Mouse (Mus musculus) cerebellum, adult 9-10 months (tissue): Measurements from ENCODE around the gene Ntm.

Source experiments
- DNase-seq: peaks from one replicate; pipeline ENCODE4 v3.0.0; 2022

Ntm gene

DNA sequence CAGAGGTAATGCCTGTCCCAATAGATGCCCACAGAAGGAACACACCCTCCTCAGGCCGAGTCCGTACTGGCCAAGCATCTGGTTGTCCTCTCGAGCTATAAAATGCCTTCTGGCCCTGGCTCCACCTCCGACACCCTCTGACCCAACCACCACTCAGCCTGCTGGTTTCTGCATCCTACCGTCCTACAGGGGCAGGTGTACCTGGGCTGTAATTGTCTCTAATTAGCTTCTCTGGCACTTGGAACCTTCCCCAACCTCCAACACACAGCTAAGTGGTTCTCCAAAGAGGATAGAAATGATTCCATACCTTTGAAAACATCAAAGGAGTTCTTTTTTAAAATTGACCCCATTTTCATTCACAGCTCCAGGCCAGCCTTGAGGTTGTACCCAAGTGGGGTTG is 311.1 kb downstream of the Ntm start:
- DNase-seq, result no peak

- DNase-seq, result no peak
Measured at GRCm38 (mm10) chr9:29651226-29651625, 311.7 kb downstream of the Ntm start.

GRCm38 (mm10) chr9:29650679-29651078 is 312.3 kb downstream of the Ntm start:
- peak; percentile 85 for DNase-seq

- DNase-seq, result no peak
Measured at GRCm38 (mm10) chr9:29650266-29650665, 312.7 kb downstream of the Ntm start.

- no peak for DNase-seq
Measured at GRCm38 (mm10) chr9:29648256-29648655, 314.7 kb downstream of the Ntm start.

DNA sequence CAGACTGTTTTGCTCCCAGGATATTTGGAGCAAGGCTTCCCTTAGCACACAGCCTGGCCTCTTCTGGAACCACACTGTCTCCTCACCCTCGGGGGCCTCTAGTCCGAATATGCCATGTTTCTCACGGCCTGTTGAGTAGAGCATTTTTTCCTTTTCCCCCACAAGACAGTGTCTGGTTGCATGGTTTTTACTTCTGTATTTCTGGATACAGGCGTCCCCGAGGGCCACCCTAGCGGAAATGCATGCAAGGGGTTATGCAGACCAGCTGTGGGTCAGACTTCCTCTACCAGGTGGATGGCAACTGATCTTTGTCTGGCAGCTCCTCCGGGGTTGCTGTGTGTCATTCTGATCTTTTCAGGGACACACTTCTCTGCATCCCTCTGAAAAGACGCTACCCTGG is 315.2 kb downstream of the Ntm start:
- DNase-seq, result no peak

DNA sequence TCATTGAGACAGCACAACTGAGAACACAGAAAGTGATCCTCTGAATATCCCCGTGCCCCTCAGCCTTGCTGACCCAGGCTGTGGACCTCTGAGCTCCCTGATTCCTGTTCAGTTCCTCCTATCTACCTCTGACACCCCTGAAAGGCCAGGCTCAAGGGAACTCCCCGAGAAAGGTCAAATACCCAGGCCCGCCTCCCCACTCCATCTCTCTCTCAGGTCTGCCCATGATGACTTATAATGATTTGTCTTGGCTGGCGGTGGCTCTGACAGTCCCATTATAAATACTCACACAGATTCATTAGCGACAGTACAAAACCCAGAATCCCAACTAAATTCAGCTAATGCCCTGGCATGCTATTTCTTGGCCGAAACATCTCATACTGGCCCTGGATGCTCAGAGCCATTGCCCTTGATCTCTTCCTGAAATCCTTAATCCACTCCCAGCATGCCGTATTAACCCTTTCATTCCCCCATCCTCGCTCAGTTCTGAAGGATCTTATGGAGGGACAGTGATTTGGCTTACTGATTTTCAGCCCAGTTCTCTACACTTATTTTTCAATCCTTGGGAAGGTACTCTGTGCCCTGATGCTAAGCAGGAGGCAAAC is 317.0 kb downstream of the Ntm start:
- peak; percentile 23 for DNase-seq

DNA sequence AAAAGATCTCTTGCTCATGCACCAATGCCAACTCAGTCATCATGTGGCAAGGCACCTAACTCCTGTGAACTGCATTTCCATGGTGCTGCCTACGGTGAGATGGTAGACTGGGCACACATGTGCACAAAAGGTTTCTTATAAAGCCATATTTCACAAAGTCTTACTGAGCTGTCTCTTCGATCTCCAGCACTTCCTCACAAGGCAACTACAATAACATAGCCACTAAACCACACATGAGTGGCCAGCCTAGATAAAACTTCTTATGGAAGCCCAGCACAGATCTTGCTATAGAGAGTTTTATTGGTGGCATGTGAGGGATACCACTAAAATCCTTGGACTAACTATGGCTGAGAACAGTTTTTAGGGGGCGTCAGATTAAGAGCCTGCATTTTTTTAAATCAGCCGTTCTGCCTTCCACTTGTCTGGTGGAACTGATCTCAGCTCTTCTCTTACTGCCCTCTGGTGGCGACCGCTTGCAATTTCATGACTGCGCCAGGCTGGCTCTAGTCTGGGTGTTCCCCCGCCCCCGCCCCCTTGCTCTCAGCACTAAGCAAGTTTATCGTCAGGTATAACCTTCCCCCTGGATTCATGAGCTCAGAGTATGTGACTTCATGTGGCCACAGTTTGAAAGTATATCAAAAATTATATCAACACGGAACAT is 319.8 kb downstream of the Ntm start:
- peak; percentile 92 for DNase-seq

DNA sequence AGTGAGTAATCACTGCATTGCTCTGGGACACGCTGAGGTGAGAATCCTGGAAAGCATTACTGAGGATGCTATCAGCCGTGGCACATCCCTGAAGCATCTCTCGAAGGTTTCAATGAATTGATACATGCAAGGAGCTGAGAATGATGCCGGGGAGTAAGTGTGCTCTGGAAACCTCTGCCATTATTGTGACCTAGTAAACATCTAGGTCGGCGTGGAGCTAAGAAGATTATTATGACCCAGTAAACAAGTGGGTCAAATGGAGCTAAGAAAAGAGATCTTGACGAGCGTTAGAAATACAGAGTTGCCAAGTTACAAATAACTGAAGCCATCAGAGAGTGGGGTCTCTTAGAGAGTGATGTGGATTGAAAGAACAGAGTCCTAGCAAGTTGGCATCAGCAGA is 325.6 kb downstream of the Ntm start:
- DNase-seq, result no peak

GRCm38 (mm10) chr9:29617181-29617580 is 345.8 kb downstream of the Ntm start:
- DNase-seq, result no peak

DNA sequence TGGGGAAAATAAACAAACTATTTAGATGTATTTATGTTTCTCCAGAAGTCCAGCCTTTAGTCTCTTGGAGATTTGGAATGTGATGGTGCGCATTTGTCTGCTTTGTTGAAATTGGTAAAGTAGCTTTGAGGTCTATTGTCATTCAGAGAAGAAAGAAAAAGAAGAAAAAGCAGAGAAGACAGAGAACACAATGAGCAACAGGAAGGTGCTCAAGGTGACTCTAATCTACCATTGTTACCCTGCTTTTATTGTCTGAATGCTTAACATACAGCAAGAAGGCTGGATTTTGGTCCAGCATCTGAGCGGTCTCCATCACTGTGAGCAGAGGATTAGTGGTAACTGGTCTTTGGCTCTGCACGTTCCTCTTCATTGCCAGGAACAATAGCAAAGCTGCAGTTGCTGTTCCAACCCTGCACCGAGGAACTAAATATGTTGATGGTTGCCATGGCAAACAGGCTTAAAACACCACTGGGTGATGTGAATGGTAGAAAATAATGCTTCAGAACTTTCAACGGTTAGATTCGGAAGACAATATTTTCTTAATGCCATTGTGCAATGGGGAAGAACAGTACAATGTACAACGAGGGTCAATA is 350.8 kb downstream of the Ntm start:
- no peak for DNase-seq

GRCm38 (mm10) chr9:29610867-29611266 is 352.1 kb downstream of the Ntm start:
- no peak for DNase-seq

DNA sequence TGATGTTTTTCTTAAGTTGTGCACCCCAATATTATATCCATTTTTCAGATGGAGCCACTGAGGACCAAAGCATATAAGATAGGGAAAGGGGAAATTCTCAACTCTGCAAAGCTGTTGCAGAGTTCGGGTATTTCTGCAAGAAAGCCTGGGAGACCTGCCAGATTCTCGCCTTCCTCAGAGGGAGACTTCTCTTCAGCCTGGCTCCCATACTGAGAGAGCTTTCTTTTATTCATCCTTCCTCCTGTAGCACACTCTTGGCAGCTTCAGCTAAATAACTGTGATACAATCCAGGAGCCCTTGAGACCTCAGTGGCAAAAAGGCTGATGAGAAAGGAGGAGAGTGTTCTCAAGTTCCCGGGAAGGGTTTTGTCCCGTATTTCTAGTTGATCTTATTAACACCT is 365.3 kb downstream of the Ntm start:
- DNase-seq, result no peak

- peak; percentile 76 for DNase-seq
Measured at GRCm38 (mm10) chr9:29595321-29595720, 367.6 kb downstream of the Ntm start.

DNA sequence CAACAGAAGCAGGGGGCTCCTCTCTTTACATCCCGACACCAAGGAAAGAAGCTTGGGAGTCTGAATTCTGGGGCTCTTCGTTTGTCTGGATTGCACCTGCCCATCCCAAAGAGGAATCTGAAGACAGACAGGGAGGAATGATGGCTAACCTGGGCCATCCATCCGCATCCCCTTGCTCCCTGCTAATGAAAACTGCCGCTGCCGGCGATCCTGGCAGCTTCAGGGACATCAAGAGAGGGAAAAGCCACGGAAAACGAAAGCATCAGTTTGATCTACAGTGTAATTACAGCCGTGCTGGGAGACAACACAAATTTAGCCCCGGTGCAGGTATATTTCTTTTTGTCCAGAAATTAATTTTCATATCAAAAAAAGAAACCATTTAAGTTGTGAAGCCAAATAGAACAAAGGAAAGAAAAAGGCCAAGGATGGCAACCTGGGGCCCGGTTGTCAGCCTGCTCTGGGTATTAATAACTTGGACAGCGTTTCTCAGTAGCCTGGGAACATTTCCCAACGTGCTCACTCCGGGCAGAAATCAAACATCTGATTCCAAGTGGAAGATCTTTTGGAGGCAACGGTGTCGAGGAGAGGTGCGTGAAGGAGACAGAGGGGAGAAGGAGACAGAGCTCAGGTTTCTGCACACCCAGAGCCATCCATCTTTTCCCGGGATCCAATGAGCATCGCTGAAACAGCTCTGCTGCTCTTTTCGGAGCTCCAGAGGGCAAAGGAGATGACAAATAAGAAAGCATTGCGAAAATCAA is 368.2 kb downstream of the Ntm start:
- DNase-seq, result peak; percentile 83

GRCm38 (mm10) chr9:29587376-29587775 is 375.6 kb downstream of the Ntm start:
- no peak for DNase-seq

GRCm38 (mm10) chr9:29586381-29586770 is 376.6 kb downstream of the Ntm start:
- DNase-seq, result no peak

DNA sequence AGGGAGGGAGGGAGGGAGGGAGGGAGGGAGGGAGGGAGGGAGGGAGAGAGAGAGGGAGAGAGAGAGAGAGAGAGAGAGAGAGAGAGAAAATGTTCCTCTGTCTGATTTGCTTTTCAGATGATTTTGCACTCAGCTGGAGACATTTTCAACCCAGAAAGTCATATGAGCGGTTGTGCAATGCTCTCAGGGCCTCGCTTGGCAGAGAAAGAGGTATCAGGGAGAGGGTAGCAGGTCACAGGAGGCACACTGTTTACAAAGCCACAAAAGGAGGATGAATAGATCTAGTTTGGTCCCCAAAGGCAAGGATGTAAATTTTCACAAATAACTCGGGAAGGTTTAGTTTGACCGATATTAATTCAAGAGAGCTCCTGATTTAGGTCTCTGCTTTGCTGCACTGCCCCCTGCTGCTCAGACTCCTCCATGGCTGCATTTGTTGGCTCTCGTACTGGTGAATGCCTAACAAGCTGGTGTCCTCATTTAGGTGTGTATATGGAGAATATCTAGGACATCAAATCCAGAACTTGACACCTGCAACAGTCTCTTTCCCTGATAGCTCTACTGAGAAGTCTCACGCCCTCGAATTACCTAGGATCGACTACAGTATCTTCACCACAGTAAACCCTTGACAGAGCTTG is 377.1 kb downstream of the Ntm start:
- DNase-seq, result peak; percentile 95

- no peak for DNase-seq
Measured at GRCm38 (mm10) chr9:29578226-29578625, 384.7 kb downstream of the Ntm start.

- peak; percentile 98 for DNase-seq
Measured at GRCm38 (mm10) chr9:29576051-29576533, 386.8 kb downstream of the Ntm start.

- peak; percentile 97 for DNase-seq
Measured at GRCm38 (mm10) chr9:29574548-29574947, 388.4 kb downstream of the Ntm start.

DNA sequence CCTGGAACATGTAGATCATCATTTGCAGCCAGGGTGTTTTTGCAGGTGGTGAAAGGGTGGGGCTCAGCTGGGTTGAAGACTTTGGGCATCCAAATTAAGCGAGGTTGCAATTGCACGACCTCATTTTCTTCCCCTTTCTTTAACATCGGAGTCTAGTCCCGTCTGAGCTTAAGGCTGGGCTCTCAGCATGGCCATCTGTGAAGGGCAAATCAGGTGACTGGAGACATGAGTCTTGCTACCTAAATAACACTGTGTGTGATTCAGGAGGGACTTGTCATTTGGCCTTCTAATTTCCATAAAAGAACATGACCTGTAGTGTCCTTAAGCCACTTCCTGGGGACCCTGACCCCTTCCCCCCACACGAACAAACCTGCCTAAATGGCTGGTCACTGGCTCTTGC is 394.4 kb downstream of the Ntm start:
- no peak for DNase-seq

DNA sequence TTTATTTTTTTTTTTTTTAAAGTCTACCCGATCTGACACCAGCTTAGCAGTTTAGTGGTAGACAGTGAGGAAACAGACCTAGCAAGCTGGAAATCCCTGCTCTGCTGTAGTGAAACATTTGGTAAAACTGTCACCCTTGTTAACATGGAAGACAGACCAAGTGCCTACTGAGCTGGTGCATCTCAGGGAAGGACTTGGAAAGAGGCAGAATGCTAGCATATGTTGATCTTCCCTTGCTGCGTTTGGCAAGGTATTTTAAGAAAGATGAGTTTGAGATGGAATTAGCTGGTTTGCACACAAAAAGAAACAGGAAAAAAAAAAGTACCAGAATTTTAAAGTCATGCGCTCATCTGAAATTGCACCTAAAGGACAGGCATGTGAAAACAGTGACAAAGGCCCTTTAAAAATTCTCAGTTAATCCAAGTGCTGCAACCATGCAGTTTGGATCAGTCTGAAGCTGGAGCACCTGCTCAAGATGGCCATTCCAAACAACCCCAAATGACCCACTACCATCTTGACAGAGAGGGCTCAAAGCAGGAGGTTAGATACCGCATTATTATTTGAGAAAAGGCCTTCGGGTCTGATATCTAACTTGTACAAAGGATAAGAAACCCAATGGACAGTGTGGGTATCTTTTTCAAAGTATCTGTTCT is 400.4 kb downstream of the Ntm start:
- DNase-seq, result peak; percentile 88
